Mouse (Mus musculus) G1E-ER4 (cell line): ENCODE measurements around the gene Plcg2. TPM values are rescaled to one million over a fixed set of nuclear protein-coding genes. Genes with fewer than 3 reads are reported as not detected.

Source experiments
- GATA1 ChIP-seq: IDR thresholded peaks from one replicate; pipeline ENCODE4 v1.8.0; 2012; ENCODE audit warnings: low read length, inconsistent platforms
- polyA plus RNA-seq: library from polyadenylated mRNA; stranded (reverse); fragments of >175 nt; gene quantifications from 2 replicates; pipeline ENCODE4 v1.2.3, GENCODE M21; 2012

Plcg2 gene
- polyA plus RNA-seq, 1 experiment, result not detected

DNA sequence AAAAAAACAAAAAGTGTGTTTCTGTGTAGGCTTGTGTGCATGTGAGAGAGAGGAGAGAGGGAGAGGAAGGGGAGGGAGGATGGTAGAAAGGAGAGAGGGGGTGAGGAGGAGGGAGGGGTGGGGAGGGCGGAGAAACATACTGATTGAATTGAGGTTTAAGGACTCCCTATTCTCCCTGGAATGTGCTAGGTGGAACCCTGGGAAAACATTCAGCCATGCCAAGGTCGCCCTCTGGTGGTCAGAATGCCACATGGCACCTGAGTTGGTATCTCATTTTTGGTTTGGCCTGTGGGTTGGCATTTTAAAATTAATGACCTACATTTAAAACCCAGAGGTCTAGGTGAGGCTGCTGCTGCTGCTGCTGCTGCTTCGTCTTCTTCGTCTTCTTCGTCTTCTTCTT, 71.3 kb downstream of the Plcg2 start:
- no peak for TF ChIP-seq GATA1

DNA sequence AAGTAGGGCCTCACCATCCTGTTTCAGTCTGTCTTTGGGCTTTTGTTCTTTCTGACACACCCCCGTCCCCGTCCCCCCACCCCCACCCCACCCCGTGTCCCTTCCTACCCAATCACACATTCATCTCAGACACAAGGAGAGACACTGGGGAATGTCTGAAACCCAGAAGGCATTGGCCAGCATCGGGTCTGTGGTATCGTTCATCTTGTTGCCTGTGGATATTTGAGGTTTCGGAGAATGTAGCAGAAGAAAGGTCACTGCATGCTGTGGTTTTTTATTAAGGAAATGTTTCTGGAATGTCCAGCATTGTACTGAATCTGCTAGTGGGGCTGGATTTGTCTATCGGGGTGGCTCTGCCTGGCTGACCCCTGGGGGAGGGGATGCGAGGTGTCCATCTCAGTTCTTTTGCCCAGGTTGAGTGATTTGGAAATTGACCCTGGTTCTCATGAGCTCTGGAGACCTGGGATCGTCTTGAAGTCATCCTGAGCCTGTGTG, 78.2 kb downstream of the Plcg2 start:
- TF ChIP-seq GATA1, result no peak

DNA sequence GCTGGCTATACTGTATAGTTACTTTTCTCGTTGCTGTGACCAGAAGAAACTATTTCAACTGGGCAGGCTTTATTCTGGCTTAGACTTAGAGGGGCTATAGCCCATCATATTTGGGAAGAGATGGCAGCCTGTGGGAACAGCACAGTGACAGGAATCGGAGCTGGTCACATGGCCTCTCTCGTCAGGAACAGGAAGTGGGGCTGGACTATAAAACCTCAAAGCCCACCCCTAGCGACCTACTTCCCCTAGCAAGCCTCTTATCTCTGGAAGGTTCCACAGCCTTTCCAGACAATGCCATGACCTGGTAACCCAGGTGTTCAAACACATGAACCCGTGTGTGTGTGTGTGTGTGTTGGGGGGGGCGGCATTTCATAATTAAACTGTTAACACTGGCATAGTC, 79.0 kb downstream of the Plcg2 start:
- no peak for TF ChIP-seq GATA1

DNA sequence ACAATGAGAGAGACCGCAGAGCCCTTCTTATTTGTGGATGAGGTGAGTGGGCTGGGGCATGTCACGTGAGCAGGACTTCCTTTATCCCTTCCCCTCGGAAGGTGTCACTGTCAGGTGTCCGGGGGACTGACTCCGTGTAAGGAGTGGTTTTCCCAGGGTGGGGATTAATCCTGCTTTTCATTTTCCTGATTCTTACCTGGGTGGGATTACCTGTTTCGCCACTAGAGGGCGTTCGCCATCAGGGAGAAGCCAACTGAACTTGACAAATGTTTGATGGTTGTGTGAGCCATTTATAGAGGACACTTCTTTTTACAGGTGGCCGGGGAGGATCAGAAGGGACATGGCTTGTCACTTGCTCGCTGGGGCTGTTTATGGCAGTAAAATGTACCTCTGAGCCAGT, 79.8 kb downstream of the Plcg2 start:
- no peak for TF ChIP-seq GATA1

DNA sequence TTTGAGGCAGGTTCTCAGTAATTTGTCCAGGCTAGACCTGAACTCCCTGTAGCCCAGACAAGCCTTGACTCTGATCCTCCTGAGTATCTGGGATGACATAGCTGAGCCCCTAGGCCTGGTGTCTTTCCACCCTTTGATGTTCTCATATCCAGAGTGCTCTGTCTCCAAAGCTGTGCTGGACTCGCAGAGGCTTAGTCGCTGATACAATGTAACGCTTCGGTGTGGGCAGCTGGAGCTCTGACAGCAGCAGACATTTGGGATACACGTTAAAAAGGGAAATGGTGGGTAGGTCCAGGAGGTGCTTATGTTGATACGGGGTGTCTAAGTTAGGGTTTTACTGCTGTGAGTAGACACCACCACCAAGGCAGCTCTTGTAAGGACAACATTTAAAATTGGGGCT, 80.8 kb downstream of the Plcg2 start:
- no peak for TF ChIP-seq GATA1

- no peak for TF ChIP-seq GATA1
Measured at GRCm38 (mm10) chr8:117593862-117594261, 95.8 kb downstream of the Plcg2 start.

DNA sequence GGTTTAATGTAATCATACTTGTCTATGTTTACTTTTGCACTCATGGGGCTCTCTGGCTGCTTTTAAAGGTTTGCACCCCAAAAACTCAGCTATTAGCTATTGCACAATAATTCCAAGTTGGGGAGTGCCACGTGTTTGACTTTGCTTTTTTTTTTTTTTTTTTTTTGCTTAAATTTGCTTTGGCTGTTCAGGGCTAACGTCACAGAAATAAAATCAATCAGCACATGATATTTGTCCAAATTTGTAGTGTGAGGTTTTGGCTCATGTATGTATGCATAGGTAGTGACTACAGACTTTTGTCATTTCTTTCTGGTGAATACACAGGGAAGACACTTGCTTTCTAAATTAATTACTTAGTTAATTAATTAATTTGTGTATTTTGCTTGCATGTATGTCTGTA, 96.9 kb downstream of the Plcg2 start:
- TF ChIP-seq GATA1, result no peak

GRCm38 (mm10) chr8:117596777-117597176, 98.7 kb downstream of the Plcg2 start:
- no peak for TF ChIP-seq GATA1

DNA sequence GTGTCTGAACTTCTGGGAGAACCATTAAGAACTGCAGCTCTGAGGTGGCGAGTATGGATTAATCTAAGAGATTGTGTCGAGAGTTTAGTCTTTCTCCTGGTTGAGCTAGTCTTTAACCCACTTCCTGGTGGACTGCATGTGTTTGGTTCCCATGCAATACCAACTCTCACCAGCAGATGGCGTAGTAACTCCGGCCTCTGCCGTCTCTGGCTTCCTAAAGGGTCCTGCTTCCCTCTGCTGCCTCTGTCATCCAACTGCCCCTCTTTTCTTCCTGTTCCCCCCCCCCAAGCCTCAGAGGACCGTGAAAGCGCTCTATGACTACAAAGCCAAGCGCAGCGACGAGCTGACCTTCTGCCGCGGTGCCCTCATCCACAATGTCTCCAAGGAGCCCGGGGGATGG, 102.7 kb downstream of the Plcg2 start:
- no peak for TF ChIP-seq GATA1

DNA sequence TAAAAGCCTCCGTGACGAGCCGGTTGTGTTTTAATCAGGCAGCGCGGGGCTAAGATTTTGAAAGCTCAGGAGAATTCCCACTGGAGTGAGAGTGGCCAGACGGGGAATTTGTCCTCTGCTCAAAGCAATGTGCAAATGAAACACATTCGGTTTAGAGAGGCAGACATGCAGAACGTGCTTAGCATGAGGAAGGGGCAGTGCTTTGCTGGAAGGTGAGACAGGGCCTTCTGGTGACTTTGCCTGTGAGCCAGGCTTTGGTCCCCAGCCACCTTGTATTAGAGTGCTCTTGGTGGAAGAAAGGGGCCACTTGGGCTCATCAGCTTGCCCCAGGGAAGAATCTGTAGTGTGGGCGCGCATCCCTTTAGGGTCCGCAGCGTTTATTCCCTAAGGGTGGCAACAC, 106.0 kb downstream of the Plcg2 start:
- no peak for TF ChIP-seq GATA1

DNA sequence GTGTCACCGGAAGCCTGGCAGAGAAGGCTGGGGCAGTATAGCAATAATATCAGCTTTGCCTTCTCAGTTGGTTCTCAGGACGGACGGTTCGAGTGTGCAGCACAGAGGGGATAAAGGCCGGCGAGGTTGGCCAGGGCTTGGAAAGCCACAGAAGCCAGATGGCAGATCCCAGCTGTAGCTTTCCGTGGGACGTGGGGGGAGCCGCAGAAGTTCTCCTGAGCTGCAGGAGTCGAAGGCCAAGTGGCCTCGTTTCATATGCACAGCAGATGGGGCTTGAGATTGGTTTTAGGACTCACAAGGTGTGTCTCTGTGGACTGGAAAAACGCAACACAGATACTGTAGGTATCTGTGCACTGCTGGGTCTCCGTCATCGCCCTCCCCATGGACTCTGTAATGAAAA, 106.6 kb downstream of the Plcg2 start:
- no peak for TF ChIP-seq GATA1

GRCm38 (mm10) chr8:117605201-117605600, 107.1 kb downstream of the Plcg2 start:
- no peak for TF ChIP-seq GATA1

- TF ChIP-seq GATA1, result no peak
Measured at GRCm38 (mm10) chr8:117610506-117610905, 112.4 kb downstream of the Plcg2 start.

- TF ChIP-seq GATA1, result no peak
Measured at GRCm38 (mm10) chr8:117612861-117613260, 114.8 kb downstream of the Plcg2 start.

GRCm38 (mm10) chr8:117626040-117626838, 128.1 kb downstream of the Plcg2 start:
- no peak for TF ChIP-seq GATA1

DNA sequence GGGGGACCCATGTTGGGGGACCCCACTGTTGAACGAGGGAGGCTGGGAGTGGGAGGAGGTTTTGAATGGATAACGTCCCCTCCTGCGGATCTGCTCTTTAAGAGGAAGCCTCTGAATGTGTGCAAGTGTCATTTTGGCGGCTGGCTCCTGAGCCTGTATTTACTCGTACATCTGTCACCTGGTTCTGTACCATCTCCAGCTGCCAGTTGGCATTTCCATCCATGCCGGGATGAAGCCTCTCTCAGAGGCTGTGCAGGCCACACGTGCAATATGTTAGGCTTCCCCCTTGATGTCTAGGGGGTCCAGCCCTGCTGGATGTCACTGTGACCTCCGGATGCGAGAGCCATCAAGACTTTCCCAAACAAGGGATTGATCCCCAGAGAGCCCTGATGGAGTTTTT, 129.0 kb downstream of the Plcg2 start:
- no peak for TF ChIP-seq GATA1

- no peak for TF ChIP-seq GATA1
Measured at GRCm38 (mm10) chr8:117632532-117632931, 134.4 kb downstream of the Plcg2 start.
